Mouse (Mus musculus) forebrain, postnatal 0 days (tissue): ENCODE data around the gene Tiprl. TPM values are rescaled to one million over a fixed set of nuclear protein-coding genes. Genes with fewer than 3 reads are reported as not detected.

ENCODE experiments used
- ATAC-seq: fragments of 200-750 bp; cut with Nextera tagmentation; 2 replicates; pipeline ENCODE4 v1.8.0; 2017; ENCODE audit warnings: mild to moderate bottlenecking, moderate library complexity
- DNase-seq: peaks from one replicate; pipeline ENCODE4 v3.0.0-alpha.2; 2015
- H3K27ac ChIP-seq: fragments of 300-500 bp; sonication (generic); 2 replicates; pipeline ENCODE4 v1.5.1; 2014; ENCODE audit warnings: low read depth, mild to moderate bottlenecking, antibody characterized with exemption, low read length, moderate library complexity, mixed read lengths
- H3K27me3 ChIP-seq: fragments of 300-500 bp; sonication (generic); 2 replicates; pipeline ENCODE4 v1.6.1; 2014; ENCODE audit warnings: mild to moderate bottlenecking, low read length, mixed read lengths; ENCODE audit not compliant: insufficient read depth
- H3K36me3 ChIP-seq: fragments of 300-500 bp; sonication (generic); 2 replicates; pipeline ENCODE4 v1.6.1; 2014; ENCODE audit warnings: mild to moderate bottlenecking, moderate library complexity; ENCODE audit not compliant: insufficient read depth
- H3K4me1 ChIP-seq: fragments of 300-500 bp; sonication (generic); 2 replicates; pipeline ENCODE4 v1.6.1; 2014; ENCODE audit warnings: antibody characterized with exemption; ENCODE audit not compliant: insufficient read depth
- H3K4me2 ChIP-seq: fragments of 300-500 bp; sonication (generic); 2 replicates; pipeline ENCODE4 v1.6.1; 2014; ENCODE audit warnings: low read depth, mild to moderate bottlenecking, moderate library complexity
- H3K4me3 ChIP-seq: fragments of 300-500 bp; sonication (generic); 2 replicates; pipeline ENCODE4 v1.5.1; 2014; ENCODE audit warnings: low read depth, low read length, mixed read lengths
- H3K9ac ChIP-seq: fragments of 300-500 bp; sonication (generic); 2 replicates; pipeline ENCODE4 v1.6.1; 2014; ENCODE audit warnings: mild to moderate bottlenecking
- H3K9me3 ChIP-seq: fragments of 300-500 bp; sonication (generic); 2 replicates; pipeline ENCODE4 v1.6.1; 2016; ENCODE audit warnings: low read length
- CTCF ChIP-seq: sonication (generic); IDR thresholded peaks from 2 replicates; pipeline ENCODE4 v1.5.1; 2016; ENCODE audit warnings: antibody characterized with exemption, control low read depth, low read depth
- WGBS: fragments of 180-500 bp; shearing (Covaris S2); extraction: QIAGEN DNeasy Blood & Tissue Kit; methylation state at CpG from one replicate; pipeline ENCODE4 v1.1.7; 2014; 5-methylcytosine and 5-hydroxymethylcytosine counted together
- polyA plus RNA-seq: library from polyadenylated mRNA; unstranded; fragments of >200 nt; fragmentation: Nextera tagmentation; extraction: Ambion mirVana; gene quantifications from 2 replicates; pipeline ENCODE4 v1.2.1, GENCODE M21; 2015
- total RNA-seq: library from RNA; depleted of rRNA; stranded (reverse); fragments of >200 nt; gene quantifications from 2 replicates; pipeline ENCODE4 v1.2.3, GENCODE M21; 2014

Gene Tiprl
- total and polyA plus RNA-seq, 2 experiments from 2014 or later: 52.4 to 151 TPM

- Histone ChIP-seq H3K4me2 (no peak overlapping the region), H3K4me1 (0 out of 2 replicates have a peak, but pooled peaks cover 5% of the 10 kb centered on the region), H3K4me3 (no peak overlapping the region), H3K36me3 (no peaks in the 10 kb centered on the region; the same call in 1 of the 2 replicates), H3K9ac (no peak overlapping the region), H3K9me3 (no peaks in the 10 kb centered on the region), H3K27me3 (no peaks in the 10 kb centered on the region), H3K27ac (no peak overlapping the region)
- ATAC-seq (no peak), DNase-seq (no peak)
- 83% methylated on average over 6 of the region's 6 CpGs for WGBS
- no peak for TF ChIP-seq CTCF
Observed at GRCm38 (mm10) chr1:165183400-165183799, 53.4 kb downstream of the Tiprl start.

- no peaks in the 10 kb centered on the region for H3K9me3 ChIP-seq
- H3K4me3 ChIP-seq: no peak overlapping the region
- ATAC-seq (no peak), DNase-seq (no peak)
- H3K27ac ChIP-seq: no peak overlapping the region
- no peaks in the 10 kb centered on the region for H3K4me1 ChIP-seq
- WGBS: 84% methylated on average over 5 of the region's 5 CpGs
- H3K4me2 ChIP-seq: no peak overlapping the region
- no peak overlapping the region for H3K9ac ChIP-seq
- no peak for TF ChIP-seq CTCF
- H3K36me3 ChIP-seq: no peaks in the 10 kb centered on the region; the same call in 1 of the 2 replicates
- H3K27me3 ChIP-seq: no peaks in the 10 kb centered on the region
Observed at GRCm38 (mm10) chr1:165179321-165179720, 57.5 kb downstream of the Tiprl start.

- TF ChIP-seq CTCF: no peak
- Histone ChIP-seq H3K27ac (no peak overlapping the region), H3K9ac (no peak overlapping the region), H3K4me1 (no peaks in the 10 kb centered on the region), H3K4me2 (no peak overlapping the region), H3K27me3 (no peaks in the 10 kb centered on the region), H3K4me3 (no peak overlapping the region), H3K36me3 (no peaks in the 10 kb centered on the region; the same call in 1 of the 2 replicates), H3K9me3 (no peaks in the 10 kb centered on the region)
- ATAC-seq (no peak), DNase-seq (no peak)
- WGBS: 74% methylated on average over 6 of the region's 6 CpGs
Observed at GRCm38 (mm10) chr1:165178075-165178474, 58.7 kb downstream of the Tiprl start.

DNA sequence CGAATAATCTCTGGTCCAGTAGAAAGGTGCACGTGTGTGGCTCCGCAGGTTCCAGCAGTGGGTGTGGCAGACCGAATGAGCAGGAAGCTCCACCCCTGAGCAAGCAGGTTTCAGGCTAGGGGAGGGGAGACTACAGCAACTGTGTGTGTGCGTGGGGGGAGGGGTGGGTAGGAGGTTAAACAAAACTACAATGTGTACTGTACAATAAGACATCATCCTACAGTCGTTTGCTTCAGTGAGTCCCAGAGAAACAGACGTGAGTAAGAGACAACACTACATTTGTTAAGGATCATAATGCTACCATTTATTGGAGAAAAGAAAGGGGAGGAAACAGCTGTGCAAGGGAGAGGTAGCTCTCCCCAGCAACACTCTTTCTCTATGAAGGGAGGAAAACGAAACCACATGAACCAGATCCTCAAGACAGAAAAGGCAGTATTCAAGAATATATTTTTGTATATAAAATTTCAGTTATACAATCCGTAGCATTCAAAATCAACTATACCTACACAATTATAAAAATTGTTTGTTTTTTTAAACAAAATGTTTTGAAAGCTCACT lies 62.7 kb downstream of the Tiprl start:
- Histone ChIP-seq H3K36me3 (no peaks in the 10 kb centered on the region; the same call in 1 of the 2 replicates), H3K27me3 (no peaks in the 10 kb centered on the region), H3K4me2 (no peak overlapping the region), H3K9ac (no peak overlapping the region), H3K4me3 (no peak overlapping the region), H3K9me3 (no peaks in the 10 kb centered on the region), H3K27ac (no peak overlapping the region), H3K4me1 (no peaks in the 10 kb centered on the region)
- no peak for TF ChIP-seq CTCF
- 52% methylated on average over 6 of the region's 9 CpGs for WGBS
- ATAC-seq (no peak), DNase-seq (no peak)

DNA sequence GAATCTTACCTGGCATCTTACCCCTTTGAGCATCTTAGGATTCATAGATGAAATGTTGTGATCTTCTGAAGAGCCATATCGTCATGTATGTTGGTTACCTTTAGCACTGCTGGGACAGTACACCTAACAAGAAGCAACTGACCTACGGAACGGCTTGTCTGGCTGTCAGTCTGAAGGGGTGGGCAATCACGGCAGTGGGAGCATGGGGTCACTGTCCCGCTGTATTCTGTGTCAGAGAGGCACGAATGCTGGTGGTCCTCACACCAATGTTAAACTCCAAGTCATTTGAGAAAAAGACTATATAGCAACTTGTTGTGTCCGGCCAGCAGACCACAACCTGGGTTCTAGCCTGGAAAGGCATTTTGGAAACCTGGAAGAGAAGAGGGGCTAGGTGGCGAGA lies 65.5 kb downstream of the Tiprl start:
- Histone ChIP-seq H3K4me3 (no peak overlapping the region), H3K9me3 (no peaks in the 10 kb centered on the region), H3K9ac (no peak overlapping the region), H3K27ac (no peak overlapping the region), H3K36me3 (no peaks in the 10 kb centered on the region), H3K27me3 (no peaks in the 10 kb centered on the region), H3K4me2 (no peak overlapping the region), H3K4me1 (no peaks in the 10 kb centered on the region)
- ATAC-seq (no peak), DNase-seq (no peak)
- WGBS: 82% methylated on average over 7 of the region's 8 CpGs
- no peak for TF ChIP-seq CTCF

DNA sequence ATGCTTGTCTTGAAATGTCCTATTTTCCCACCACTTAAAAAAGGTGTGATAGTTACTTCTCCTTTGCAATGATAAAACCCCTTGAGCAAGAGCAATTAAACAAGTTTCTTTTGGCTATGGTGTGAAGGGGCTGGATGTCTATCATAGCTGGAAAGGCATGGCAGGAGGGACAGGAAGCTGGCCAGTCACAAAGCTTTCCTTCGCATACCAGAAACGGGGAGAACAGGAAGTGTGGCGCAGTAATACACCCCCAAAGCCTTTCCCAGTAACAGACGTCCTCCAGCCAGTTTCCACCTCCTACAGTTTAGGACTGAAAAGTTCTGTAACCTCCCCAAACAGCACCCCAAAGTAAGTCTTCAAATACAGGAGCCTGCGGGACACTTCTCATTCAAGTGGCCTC lies 66.6 kb downstream of the Tiprl start:
- H3K4me3 ChIP-seq: no peak overlapping the region
- no peak overlapping the region for H3K4me2 ChIP-seq
- H3K9ac ChIP-seq: no peak overlapping the region
- no peaks in the 10 kb centered on the region for H3K4me1 ChIP-seq
- no peak overlapping the region for H3K27ac ChIP-seq
- 82% methylated on average over 5 of the region's 5 CpGs for WGBS
- DNase-seq: no peak
- no peaks in the 10 kb centered on the region for H3K36me3 ChIP-seq
- no peak for TF ChIP-seq CTCF
- H3K9me3 ChIP-seq: no peaks in the 10 kb centered on the region
- ATAC-seq: no peak
- H3K27me3 ChIP-seq: no peaks in the 10 kb centered on the region

- Histone ChIP-seq H3K4me3 (no peak overlapping the region), H3K36me3 (no peaks in the 10 kb centered on the region), H3K9ac (no peak overlapping the region), H3K27me3 (no peaks in the 10 kb centered on the region), H3K9me3 (no peaks in the 10 kb centered on the region), H3K4me1 (no peaks in the 10 kb centered on the region), H3K4me2 (no peak overlapping the region), H3K27ac (no peak overlapping the region)
- no peak for DNase-seq
- WGBS: 87% methylated on average over 3 of the region's 3 CpGs
- ATAC-seq: no peak
- TF ChIP-seq CTCF: no peak
Observed at GRCm38 (mm10) chr1:165169462-165169861, 67.3 kb downstream of the Tiprl start.
